Mouse (Mus musculus) cortical plate, adult 2 months (tissue): ENCODE measurements around the gene Tcf12. TPM values are rescaled to one million over a fixed set of nuclear protein-coding genes. Genes with fewer than 3 reads are reported as not detected.

Experiments
- H3K27ac ChIP-seq: fragments of 200-500 bp; 2 replicates; pipeline ENCODE4 v1.5.1; 2012; ENCODE audit warnings: low read length, control low read depth, inconsistent platforms; ENCODE audit not compliant: insufficient read depth
- H3K4me1 ChIP-seq: fragments of 200-500 bp; 2 replicates; pipeline ENCODE4 v1.6.1; 2011; ENCODE audit warnings: low read length; ENCODE audit not compliant: control insufficient read depth, insufficient read depth
- H3K4me3 ChIP-seq: fragments of 200-500 bp; 2 replicates; pipeline ENCODE4 v1.5.1; 2011; ENCODE audit warnings: mild to moderate bottlenecking, low read length, control low read depth; ENCODE audit not compliant: insufficient read depth
- CTCF ChIP-seq: fragments of 200-500 bp; IDR thresholded peaks from 2 replicates; pipeline ENCODE4 v1.5.1; 2011; ENCODE audit warnings: mild to moderate bottlenecking, control low read depth, low read length; ENCODE audit not compliant: insufficient read depth; ENCODE audit errors: extremely low read depth
- POLR2A ChIP-seq: fragments of 200-500 bp; IDR thresholded peaks from 2 replicates; pipeline ENCODE4 v1.6.1; 2011; ENCODE audit warnings: mild to moderate bottlenecking, low read length, control low read depth; ENCODE audit not compliant: insufficient read depth; ENCODE audit errors: extremely low read depth
- polyA plus RNA-seq: library from polyadenylated mRNA; depleted of rRNA; stranded (reverse); fragments of >200 nt; gene quantifications from 2 replicates; pipeline ENCODE4 v1.2.3, GENCODE M21; 2012

Tcf12 gene
- polyA plus RNA-seq, 1 experiment = 42.5 TPM

DNA sequence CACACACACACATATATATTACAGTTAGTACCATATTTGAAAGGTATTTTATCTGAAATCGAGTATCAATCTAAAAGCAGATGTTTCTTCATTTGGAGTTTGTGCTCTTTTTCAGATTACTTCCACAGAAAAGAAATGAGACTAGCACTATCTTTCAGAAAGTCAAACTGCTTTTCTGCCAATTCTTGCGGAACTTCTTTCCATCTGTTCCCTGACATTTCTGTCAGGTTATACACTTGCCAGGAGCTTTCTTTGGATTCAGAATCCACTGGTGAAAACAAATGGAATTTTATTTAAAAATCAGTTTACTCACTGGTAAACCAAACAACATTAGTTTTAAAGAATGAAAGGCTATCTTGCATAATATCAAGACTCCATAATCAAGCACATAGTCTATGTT is 78.4 kb downstream of the Tcf12 start:
- peaks cover 1% of the 10 kb centered on the region; the same call in 1 of the 2 replicates for H3K4me1 ChIP-seq
- H3K4me3 ChIP-seq = no peak overlapping the region
- TF ChIP-seq CTCF (no peak), POLR2A (no peak)
- no peak overlapping the region for H3K27ac ChIP-seq

DNA sequence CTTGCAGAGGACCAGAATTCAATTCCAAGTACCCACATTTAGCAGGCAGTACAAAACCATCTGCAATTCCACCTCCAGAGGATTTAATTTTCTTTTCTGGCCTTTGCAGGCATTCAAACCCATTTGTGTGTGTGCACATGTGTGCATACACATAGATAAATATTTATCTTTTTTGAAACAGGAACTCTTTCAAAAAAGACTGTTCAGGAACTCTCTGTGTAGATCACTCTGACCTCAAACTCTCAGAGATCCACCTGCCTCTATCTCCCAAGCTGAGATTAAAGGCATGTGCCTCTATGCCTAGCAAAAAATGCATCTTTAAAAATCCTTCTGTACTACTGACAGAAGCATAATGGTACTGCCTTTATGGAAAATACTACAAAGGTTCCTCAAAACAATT is 81.4 kb downstream of the Tcf12 start:
- Histone ChIP-seq H3K27ac (no peak overlapping the region), H3K4me3 (no peak overlapping the region), H3K4me1 (peaks cover 1% of the 10 kb centered on the region; the same call in 1 of the 2 replicates)
- TF ChIP-seq POLR2A (no peak), CTCF (no peak)

DNA sequence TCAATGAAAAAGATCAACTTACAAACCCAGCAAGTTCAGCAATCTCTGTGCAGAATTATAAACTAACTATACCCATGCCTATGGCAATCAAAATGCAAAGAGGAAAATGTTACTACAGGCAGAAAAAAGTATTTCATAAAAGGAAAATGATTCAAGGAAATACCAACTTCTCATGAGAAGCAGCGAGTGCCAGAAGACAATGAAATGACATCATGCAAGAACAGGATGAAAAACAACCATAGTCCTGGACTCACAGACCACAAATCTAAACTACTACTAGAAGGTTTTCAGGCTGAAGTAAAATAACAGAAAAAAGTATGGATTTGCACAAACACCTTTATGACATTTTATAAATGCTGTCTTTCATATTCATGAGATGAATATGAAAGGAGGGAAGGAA is 82.1 kb downstream of the Tcf12 start:
- TF ChIP-seq CTCF (no peak), POLR2A (no peak)
- no peak overlapping the region for H3K4me3 ChIP-seq
- no peak overlapping the region for H3K27ac ChIP-seq
- H3K4me1 ChIP-seq = peaks cover 1% of the 10 kb centered on the region; the same call in 1 of the 2 replicates

DNA sequence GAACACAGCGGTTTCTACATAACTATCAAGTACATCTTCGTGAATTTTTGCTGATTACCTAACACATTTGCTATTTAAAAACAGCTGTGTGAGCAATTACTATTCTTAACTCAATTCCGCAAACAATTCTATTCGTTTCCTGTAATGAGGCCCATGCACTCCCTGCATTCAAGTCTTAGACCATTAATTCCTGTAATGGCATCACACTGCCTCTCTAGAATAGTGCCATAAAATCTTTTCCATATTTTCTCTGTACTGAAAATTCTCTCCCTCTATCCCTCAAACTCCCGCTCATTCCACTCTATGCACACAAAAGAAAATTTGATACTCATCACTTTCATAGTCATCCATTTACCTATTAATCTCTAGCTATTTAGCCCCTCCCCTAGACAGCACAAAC is 88.4 kb downstream of the Tcf12 start:
- TF ChIP-seq POLR2A (no peak), CTCF (no peak)
- peaks cover 1% of the 10 kb centered on the region; the same call in 1 of the 2 replicates for H3K4me1 ChIP-seq
- H3K27ac ChIP-seq = no peak overlapping the region
- H3K4me3 ChIP-seq = no peak overlapping the region

DNA sequence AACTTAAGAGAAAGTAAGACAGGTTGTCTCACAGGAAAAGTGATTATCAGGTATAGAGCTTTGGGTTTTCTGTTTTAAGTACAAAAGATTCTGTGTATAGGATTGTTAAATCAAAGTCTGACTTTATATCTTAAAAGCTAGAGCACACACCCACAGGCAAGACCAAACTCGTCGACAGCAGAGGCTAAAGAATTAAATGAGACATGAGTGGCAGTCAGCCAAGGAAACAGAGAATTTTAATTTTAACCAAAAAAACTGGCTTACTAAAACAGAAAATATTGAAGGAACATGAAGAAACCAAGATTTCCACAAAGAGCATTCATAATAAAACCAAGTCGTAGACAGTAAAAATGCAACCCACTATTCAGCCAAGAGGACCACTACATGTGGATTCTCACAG is 90.2 kb downstream of the Tcf12 start:
- Histone ChIP-seq H3K4me1 (peaks cover 1% of the 10 kb centered on the region; the same call in 1 of the 2 replicates), H3K27ac (no peak overlapping the region), H3K4me3 (no peak overlapping the region)
- TF ChIP-seq CTCF = no peak
- no peak for TF ChIP-seq POLR2A

DNA sequence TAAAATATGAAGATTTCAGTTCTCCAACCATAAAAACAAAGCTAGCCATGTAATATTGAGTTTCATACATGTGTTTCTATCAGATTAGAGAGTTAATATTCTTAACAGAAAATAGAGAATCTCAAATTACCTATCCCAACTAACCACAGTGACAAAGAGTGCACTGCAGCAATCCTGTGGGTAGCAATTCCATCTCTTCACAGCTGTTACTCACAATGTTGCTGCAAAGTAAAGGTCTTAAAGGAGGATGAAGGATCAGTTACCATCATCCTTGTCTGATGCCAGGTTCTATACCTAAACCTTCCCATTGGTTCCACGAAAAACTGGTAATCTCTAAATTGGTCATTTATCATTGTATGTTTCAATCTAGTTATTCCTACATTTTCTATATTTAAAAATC is 95.7 kb downstream of the Tcf12 start:
- Histone ChIP-seq H3K4me3 (no peak overlapping the region), H3K4me1 (no peaks in the 10 kb centered on the region), H3K27ac (no peak overlapping the region)
- TF ChIP-seq CTCF (no peak), POLR2A (no peak)

DNA sequence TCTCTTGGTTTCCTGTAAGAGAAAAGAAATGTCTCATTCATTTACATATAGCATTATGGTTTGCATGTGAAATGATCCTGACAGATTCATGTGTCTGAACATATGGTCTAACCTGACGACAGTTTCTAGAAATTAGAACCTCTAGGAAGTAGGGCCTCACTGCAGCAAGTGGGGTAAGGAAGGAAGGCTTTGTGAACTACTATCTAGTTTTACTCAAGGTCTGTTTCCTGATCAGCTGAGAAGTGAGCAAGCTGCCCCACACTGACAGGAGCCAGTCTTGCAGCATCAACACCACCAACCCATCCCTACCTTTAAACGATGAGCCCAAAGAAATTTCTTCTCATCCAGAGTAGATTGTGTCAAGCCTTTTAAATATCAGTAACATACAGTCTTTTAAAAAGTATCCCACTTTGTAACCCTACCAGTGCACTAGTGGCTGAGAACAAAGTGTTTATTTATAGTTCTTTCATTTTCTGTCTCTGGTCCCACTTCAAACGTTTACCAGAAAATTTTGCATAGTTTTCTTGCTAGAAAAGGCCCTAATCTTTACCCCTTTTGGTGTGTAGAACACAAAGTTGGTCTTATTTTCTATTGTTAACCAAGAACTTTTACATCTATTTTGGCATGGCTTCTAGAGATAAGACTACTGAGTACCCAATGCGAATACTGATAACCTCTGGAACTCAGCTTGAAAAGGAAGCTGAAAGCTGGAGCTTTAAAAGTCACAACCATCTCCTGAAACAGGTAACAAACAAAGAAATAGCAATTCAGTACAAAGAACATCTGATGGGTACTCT is 96.9 kb downstream of the Tcf12 start:
- no peak for TF ChIP-seq CTCF
- TF ChIP-seq POLR2A = no peak
- H3K27ac ChIP-seq = no peak overlapping the region
- H3K4me3 ChIP-seq = no peak overlapping the region
- H3K4me1 ChIP-seq = no peaks in the 10 kb centered on the region

DNA sequence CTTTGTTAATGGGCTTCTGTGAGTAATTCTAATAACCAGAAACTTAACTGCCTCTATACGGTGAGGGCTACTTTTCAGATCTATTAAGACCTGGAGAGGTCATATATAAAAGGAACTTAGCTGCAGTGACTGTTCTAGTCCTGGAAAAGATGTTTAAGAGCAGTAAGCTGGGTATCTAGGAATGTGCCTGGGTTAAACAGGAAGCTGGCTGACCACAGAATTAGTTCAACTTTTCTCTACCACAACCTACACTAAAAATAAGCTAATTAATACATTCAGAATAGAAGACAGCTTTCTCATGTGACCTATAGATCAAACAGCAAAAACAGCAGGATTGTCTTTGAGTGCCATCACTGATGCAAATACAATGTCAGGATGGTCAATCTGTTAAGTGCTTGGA is 98.1 kb downstream of the Tcf12 start:
- no peak for TF ChIP-seq POLR2A
- no peak for TF ChIP-seq CTCF
- no peaks in the 10 kb centered on the region for H3K4me1 ChIP-seq

DNA sequence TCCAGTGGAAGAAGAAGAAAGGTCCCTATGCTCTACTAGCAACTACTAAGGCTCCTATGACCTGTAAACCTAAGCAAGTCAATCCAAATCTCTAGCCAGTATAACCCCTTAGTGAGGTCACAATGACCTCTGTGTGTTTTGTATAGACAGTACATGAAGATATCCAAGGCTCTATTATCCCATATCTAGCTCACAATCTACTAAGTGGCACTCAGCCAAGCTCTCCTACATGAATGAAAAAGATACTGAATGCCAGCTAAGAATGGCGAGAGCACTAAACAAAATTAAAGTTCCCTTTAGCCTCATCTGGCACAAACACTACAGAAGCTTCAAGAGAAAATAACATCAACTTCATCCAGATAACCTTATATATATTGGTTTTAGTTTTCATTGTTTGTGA is 103.0 kb downstream of the Tcf12 start:
- no peaks in the 10 kb centered on the region for H3K4me1 ChIP-seq
- no peak overlapping the region for H3K27ac ChIP-seq
- H3K4me3 ChIP-seq = no peak overlapping the region
- no peak for TF ChIP-seq CTCF
- TF ChIP-seq POLR2A = no peak

More for the DNA sequence above, 98.1 kb downstream of the Tcf12 start:
- Histone ChIP-seq H3K27ac (no peak overlapping the region), H3K4me3 (no peak overlapping the region)

DNA sequence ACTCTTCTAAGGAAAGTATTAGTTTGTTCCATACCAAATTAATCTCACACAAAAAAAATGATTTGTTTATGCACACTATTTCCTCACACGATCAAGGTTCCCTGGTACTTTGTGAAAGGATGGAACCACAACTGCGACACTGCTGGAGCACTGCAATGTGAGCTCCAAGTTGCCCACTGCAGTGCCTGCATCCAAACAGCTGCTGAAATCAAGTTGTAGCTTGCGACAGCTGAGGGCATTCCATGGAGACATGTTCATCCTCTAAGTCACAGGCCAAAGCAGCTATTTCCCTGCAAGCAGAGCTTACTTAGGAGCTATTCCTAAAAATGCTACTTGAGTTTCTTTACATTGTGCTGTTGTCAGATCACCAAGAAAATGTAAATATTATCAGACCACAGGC is 120.5 kb downstream of the Tcf12 start:
- TF ChIP-seq CTCF (no peak), POLR2A (no peak)
- H3K4me1 ChIP-seq = no peaks in the 10 kb centered on the region
- H3K4me3 ChIP-seq = no peak overlapping the region
- H3K27ac ChIP-seq = no peak overlapping the region
